Mouse (Mus musculus) thymus, adult 2 months (tissue): ENCODE results near the gene Aim2.

Source experiments
- CTCF ChIP-seq: fragments of 200-500 bp; IDR thresholded peaks from 2 replicates; pipeline ENCODE4 v1.5.1; 2012; ENCODE audit warnings: mild to moderate bottlenecking, control low read depth, low read length, moderate library complexity, borderline replicate concordance; ENCODE audit not compliant: control insufficient read depth, poor library complexity, insufficient read depth; ENCODE audit errors: extremely low read depth
- POLR2A ChIP-seq: fragments of 200-500 bp; IDR thresholded peaks from 2 replicates; pipeline ENCODE4 v1.6.1; 2012; ENCODE audit warnings: mild to moderate bottlenecking, low read length, control low read depth, moderate library complexity; ENCODE audit not compliant: control insufficient read depth, poor library complexity, insufficient read depth; ENCODE audit errors: extremely low read depth

DNA sequence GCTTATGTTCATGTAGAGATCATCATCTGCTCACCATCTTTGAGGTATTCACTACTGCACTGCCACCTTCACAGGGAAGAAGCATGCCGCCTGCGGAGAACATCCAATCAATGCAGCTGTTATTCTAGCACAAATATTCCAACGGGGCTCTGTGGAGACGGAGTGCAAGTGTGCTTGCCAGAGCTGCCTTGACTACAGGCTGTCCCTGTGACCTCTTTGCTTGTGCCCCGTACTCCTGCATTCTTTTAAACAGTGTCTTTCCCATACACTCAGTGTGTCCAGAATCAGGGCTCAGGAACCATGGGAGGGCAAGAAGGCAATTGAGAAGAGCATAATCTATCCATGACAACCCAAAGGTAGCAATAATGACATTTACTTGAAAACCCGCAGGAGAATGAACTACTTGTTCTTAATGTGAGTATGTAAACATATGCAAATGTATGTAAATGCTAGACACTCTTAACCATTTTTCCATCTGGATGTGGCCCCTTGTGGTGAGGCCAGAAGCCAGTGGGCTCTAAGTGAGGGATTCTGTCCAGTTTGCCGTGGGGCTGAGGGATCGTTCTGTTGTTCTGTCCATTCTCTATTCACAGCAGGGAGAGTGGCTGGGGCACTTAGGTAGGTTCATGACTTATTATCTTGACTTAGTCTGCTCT is 29.0 kb upstream of the Aim2 start:
- TF ChIP-seq CTCF (no peak), POLR2A (no peak)
